Mouse (Mus musculus) left cerebral cortex, adult 11 months (tissue): Measurements from ENCODE around the gene Cd83.
A peak's percentile ranks its signal among the peaks of the same experiment; 100 is the strongest.

Source experiments
- DNase-seq: peaks from one replicate; pipeline ENCODE4 v3.0.0; 2022; ENCODE audit warnings: low spot score

Gene Cd83

GRCm38 (mm10) chr13:43784725-43785711, at the start of gene Cd83:
Cd83 (plus strand) TSS chr13:43784775.
- no peak for DNase-seq

GRCm38 (mm10) chr13:43739598-43740275, 44.8 kb upstream of the Cd83 start:
- DNase-seq = peak; percentile 63

GRCm38 (mm10) chr13:43740276-43740608, 44.3 kb upstream of the Cd83 start:
- DNase-seq = no peak

- DNase-seq = no peak
Measured at GRCm38 (mm10) chr13:43742677-43743076, 41.9 kb upstream of the Cd83 start.

- DNase-seq = no peak
Measured at GRCm38 (mm10) chr13:43744259-43744658, 40.3 kb upstream of the Cd83 start.

GRCm38 (mm10) chr13:43750301-43750700, 34.3 kb upstream of the Cd83 start:
- DNase-seq = no peak

- DNase-seq = no peak
Measured at GRCm38 (mm10) chr13:43750966-43751365, 33.6 kb upstream of the Cd83 start.

GRCm38 (mm10) chr13:43752407-43752806, 32.2 kb upstream of the Cd83 start:
- DNase-seq = no peak

GRCm38 (mm10) chr13:43753652-43754051, 30.9 kb upstream of the Cd83 start:
- no peak for DNase-seq

- no peak for DNase-seq
Measured at GRCm38 (mm10) chr13:43754455-43755128, 30.0 kb upstream of the Cd83 start.

GRCm38 (mm10) chr13:43755573-43755972, 29.0 kb upstream of the Cd83 start:
- no peak for DNase-seq

- DNase-seq = no peak
Measured at GRCm38 (mm10) chr13:43761156-43761855, 23.3 kb upstream of the Cd83 start.

GRCm38 (mm10) chr13:43762901-43763300, 21.7 kb upstream of the Cd83 start:
- no peak for DNase-seq

GRCm38 (mm10) chr13:43763301-43763994, 21.1 kb upstream of the Cd83 start:
- DNase-seq = no peak

GRCm38 (mm10) chr13:43763995-43764579, 20.5 kb upstream of the Cd83 start:
- no peak for DNase-seq

GRCm38 (mm10) chr13:43765293-43765814, 19.2 kb upstream of the Cd83 start:
- DNase-seq = no peak

GRCm38 (mm10) chr13:43766786-43767680, 17.5 kb upstream of the Cd83 start:
- DNase-seq = no peak

GRCm38 (mm10) chr13:43773020-43773419, 11.6 kb upstream of the Cd83 start:
- no peak for DNase-seq

- no peak for DNase-seq
Measured at GRCm38 (mm10) chr13:43773965-43774566, 10.5 kb upstream of the Cd83 start.
